Mouse (Mus musculus) lung, postnatal 0 days (tissue): ENCODE data around the gene Fbxl22.

Experiments
- CTCF ChIP-seq: IDR thresholded peaks from 2 replicates; pipeline ENCODE4 v1.5.1; 2016; ENCODE audit warnings: antibody characterized with exemption, mild to moderate bottlenecking
- EP300 ChIP-seq: IDR thresholded peaks from 2 replicates; pipeline ENCODE4 v1.6.1; 2016; ENCODE audit warnings: antibody characterized with exemption, mild to moderate bottlenecking, control low read depth

DNA sequence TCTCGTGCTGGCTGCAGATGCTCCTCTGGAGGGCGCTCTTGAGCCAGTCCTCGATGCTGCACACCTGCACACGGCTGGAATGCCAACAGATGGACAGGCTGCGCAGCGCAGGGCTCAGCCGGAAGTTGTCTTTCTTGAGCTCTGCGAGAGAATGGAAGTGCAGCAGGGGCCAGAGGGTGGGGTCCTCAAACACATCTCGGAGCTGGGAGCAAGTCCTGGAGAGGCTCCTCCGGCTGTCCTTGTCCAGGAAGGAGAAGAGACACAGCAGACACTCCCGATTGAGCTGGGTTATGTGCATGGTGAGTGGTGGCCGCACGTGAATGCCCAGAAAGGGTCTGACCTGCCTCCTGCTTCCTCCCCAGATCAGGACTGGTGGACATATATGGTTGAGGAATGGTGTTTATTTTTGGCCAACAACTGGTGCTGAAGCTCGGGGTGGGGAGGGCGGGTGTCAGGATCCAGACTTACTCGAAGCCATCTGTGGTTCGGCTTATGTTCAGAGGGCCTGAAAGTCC lies at the start of gene Fbxl22:
- TF ChIP-seq CTCF: peak; percentile 90
- no peak for TF ChIP-seq EP300
